Mouse (Mus musculus): ENCODE results near the gene Gltp. TPM values are rescaled to one million over a fixed set of nuclear protein-coding genes. Genes with fewer than 3 reads are reported as not detected.

The Gltp gene
- total RNA-seq, 2 experiments from 2014 or later: 48.6 to 94.3 TPM

- ATAC-seq (replicated peaks; ENCODE audit: poor library complexity): peak; percentile 87
These were observed 11.9 kb upstream of the Gltp start for GRCm38 (mm10) chr5:114702403-114703392.

DNA sequence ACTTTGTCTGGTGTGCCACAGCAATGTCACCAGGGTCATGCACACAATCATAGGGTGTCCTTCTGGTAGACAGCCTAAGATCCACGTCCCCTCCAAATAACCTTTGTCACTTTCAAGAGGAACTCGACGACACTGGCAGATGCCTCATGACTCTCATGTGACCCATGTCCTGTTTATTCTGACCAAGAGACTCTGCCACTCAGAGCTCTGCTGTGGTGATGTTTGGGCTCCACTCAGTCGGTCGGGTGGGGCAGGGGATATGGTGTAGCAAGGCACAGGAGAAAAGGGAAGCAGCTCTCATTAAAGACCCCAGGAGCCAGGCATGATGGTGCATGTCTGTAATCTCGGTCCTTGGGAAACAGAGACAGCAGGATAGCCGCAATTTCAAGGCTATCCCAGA is 8.2 kb upstream of the Gltp start:
- peak; percentile 49 for ATAC-seq (replicated peaks; ENCODE audit: poor library complexity)

GRCm38 (mm10) chr5:114698044-114698746 is 7.4 kb upstream of the Gltp start:
- ATAC-seq (replicated peaks; ENCODE audit: poor library complexity): no peak

GRCm38 (mm10) chr5:114696939-114697338 is 6.2 kb upstream of the Gltp start:
- ATAC-seq (replicated peaks; ENCODE audit: poor library complexity): no peak

- no peak for ATAC-seq (replicated peaks; ENCODE audit: poor library complexity)
These were observed 5.0 kb upstream of the Gltp start for GRCm38 (mm10) chr5:114695775-114696174.

GRCm38 (mm10) chr5:114689700-114690366 is 951 bp downstream of the Gltp start:
- ATAC-seq (replicated peaks; ENCODE audit: poor library complexity): peak; percentile 38

- ATAC-seq (replicated peaks; ENCODE audit: poor library complexity): no peak
These were observed 2.1 kb downstream of the Gltp start for GRCm38 (mm10) chr5:114688703-114689102.

- ATAC-seq (replicated peaks; ENCODE audit: poor library complexity): no peak
These were observed 2.9 kb downstream of the Gltp start for GRCm38 (mm10) chr5:114687901-114688300.

DNA sequence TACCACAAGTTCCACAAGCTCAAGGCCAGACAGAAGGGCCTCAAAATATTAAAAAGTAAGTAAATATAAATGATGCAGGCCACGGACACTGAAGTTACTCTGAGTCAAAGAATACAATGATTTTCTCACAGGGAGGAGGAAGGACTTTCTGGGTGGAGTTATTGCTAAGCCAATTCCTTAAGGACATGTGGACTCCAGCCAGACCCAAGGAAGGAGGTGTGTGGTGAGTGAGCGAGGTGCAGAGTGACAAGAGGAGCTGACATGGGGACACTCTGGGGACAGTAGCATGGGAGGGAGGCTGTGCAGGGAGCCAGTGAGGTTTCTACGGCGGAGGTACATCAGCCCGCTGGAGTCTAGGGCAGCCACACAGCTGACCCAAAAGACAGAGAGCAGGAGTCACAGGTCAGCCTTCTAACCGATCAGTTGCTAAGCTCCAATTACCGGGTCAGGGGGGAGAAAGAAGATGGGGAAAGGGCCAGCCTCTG is 4.0 kb downstream of the Gltp start:
- no peak for ATAC-seq (replicated peaks; ENCODE audit: poor library complexity)

DNA sequence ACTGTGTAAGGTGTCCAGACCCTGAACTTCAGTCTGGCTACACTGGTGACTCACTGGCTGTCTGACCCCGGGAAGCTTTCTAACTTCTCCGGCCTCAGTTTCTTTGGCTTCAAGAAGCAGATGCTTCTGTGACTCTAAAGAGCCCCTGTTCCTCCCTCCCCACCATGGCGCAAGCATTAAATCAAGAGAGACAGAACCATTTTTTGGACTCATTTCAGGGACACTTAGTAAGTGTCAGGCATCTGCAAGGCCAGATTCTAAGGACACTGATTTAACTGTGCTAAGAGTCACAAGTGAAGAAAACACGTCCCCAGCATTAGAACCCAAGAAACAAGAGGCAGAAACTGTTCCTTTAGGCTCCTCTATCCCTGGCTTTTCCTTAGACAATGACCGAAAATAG is 4.8 kb downstream of the Gltp start:
- ATAC-seq (replicated peaks; ENCODE audit: poor library complexity): no peak

DNA sequence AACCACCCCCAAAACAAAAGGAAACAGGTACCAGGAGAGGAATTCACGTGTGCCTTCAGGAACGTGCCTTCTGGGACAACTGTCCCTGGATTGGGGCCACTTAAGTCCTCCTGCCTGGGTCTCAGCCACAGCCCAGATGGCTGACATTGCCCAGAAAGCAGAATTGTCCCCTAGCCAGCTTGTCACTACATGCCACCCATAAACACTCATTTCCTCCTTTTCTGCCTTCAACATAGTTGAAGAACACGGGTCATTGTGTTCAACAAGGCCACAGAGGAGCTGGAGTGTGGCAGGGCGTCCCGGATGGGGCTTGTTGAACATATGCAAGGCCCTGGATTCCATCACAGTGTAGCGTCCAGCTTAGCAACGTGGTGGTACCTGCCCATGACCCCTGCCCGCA is 9.1 kb downstream of the Gltp start:
- ATAC-seq (replicated peaks; ENCODE audit: poor library complexity): peak; percentile 57

- ATAC-seq (replicated peaks; ENCODE audit: poor library complexity): peak; percentile 60
These were observed 10.0 kb downstream of the Gltp start for GRCm38 (mm10) chr5:114680676-114681285.

DNA sequence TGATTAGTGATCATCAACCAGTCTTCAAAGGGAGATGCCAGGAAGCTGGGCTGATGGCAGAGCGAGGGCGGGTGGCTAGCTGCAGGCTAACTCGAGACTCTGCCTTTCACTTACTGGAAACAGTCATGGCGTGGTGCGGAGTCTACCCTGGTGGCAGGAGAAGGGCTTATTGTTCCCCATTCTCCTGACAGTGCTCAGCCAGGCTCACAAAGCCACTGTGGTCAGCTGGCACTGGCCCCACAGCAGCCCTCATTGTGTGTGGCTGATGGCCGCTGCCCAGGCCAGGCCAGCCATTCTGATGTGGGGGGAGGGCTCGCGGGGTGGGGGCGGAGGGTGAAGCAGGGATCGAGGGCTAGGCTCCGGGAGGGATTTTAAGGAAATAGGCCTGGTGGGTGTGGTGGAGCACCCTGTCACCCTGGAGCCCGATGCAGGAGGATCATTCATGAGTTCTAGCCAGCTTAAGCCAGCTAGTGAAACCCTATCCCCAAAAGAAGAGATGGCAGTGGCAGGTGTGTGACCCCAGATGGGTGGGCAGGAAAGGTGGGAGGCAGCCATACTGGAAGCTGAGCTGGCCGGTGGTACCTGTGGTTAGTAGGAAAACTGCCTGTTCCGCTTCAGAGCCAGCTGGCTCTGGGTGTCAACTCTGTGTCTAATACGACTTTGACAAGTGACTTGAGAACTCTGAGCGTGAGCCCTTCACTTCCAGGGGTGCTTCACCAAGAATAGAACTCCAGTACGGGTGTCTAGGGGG is 10.8 kb downstream of the Gltp start:
- peak; percentile 34 for ATAC-seq (replicated peaks; ENCODE audit: poor library complexity)

DNA sequence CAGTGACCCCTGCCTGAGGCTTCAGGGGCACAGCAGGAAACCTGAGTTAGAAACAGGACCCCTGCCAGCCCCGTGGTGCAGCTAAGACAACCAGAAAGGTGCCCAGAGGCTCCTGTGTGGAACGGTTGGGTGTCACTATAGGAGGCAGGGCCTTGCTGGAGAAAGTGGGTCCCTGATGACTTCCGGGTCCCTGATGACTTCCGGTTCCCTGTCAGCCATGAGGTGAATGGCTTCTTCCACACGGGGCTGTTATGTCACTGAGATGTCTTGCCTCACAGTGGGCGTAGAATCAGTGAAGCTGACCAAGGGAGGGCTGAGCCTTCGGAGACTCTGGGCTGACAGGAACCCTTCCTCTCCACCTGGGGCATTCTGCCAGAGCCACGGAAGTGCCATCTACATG is 16.2 kb downstream of the Gltp start:
- ATAC-seq (replicated peaks; ENCODE audit: poor library complexity): no peak

GRCm38 (mm10) chr5:114673114-114673513 is 17.7 kb downstream of the Gltp start:
- no peak for ATAC-seq (replicated peaks; ENCODE audit: poor library complexity)

DNA sequence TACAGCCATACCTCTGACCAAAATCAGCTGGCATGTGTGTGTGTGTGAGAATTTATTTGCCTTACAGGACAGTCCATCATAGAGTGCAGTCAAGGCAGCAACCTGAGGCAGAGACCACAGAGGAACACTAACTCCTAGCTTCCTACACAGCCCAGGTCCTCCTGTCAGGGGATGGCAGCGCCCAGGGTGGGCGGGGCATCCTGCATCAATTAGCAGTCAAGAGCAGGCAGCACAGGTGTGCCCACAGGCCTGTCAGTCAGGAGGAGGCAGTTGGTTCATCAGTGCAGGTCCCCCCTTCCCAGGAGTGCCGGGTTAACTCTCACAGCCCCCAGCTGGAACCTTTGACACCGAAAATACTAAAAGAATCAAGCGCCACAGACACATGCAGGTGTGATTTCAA is 21.8 kb downstream of the Gltp start:
- ATAC-seq (replicated peaks; ENCODE audit: poor library complexity): no peak

DNA sequence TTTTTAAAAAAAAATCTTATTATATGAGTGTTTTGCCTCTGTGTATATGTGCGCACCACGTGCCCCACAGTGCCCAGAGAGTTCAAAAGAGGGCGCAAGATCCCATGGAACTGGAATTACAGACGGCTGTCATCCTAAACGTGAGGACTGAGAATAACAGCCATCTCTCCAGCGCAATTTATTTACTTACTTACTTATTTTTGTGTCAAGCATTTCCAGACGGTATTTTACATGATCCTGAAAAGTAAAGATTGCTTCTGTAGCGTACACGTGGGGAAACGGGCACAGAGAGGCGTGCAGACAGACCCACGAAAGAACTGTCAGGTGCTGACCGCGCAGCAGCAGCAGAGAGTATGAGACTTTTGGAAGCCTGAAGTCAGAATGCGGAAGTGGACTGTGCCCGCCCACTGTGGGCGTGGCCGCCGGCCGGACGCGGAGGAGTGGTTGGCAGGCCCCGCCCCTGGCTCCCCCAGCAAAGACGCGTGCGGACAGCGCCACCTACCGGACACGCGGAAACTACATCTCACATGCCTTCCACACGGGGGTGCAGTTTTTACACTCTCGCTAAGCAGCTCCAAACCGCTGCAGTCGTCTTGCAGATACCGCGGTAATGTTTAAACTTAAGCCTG is 23.4 kb downstream of the Gltp start:
- peak; percentile 99 for ATAC-seq (replicated peaks; ENCODE audit: poor library complexity)

- no peak for ATAC-seq (replicated peaks; ENCODE audit: poor library complexity)
These were observed 24.1 kb downstream of the Gltp start for GRCm38 (mm10) chr5:114666659-114667058.

GRCm38 (mm10) chr5:114664750-114665149 is 26.0 kb downstream of the Gltp start:
- ATAC-seq (replicated peaks; ENCODE audit: poor library complexity): no peak

- ATAC-seq (replicated peaks; ENCODE audit: poor library complexity): no peak
These were observed 26.6 kb downstream of the Gltp start for GRCm38 (mm10) chr5:114664139-114664538.
